8 mouse cellular contexts compared by ENCODE assay signal in genomic region chr4:106650833-106651527, GRCm38 (mm10). TPM values are rescaled to one million over a fixed set of nuclear protein-coding genes. Genes with fewer than 3 reads are reported as not detected.
DNase-seq lines count a peak whose midpoint lies in the region; ATAC-seq and TF ChIP-seq lines count a peak whose summit lies in the region.

Pars2 (plus strand) TSS chr4:106651069.

- peaks cover 35% of the 10 kb centered on the region for H3K4me1 ChIP-seq in erythroblast, embryonic 14.5 days (ENCODE audit: control insufficient read depth)
- peaks cover 6% of the 10 kb centered on the region for H3K4me1 ChIP-seq in heart, embryonic 11.5 days (ENCODE audit: control insufficient read depth, insufficient read depth, low read length)
- peaks cover 35% of the 10 kb centered on the region for H3K4me1 ChIP-seq in kidney, embryonic 16.5 days (ENCODE audit: insufficient read depth, low read length)
- H3K4me1 ChIP-seq in liver, adult 2 months (ENCODE audit: control insufficient read depth, insufficient read depth, low read length), result peaks cover 6% of the 10 kb centered on the region; the same call in 1 of the 2 replicates

- H3K36me3 ChIP-seq in C2C12 (ENCODE audit: control insufficient read depth, insufficient read depth), result no peaks in the 10 kb centered on the region
- H3K36me3 ChIP-seq in erythroblast, embryonic 14.5 days (ENCODE audit: control insufficient read depth), result peaks cover 30% of the 10 kb centered on the region
- peaks cover 8% of the 10 kb centered on the region for H3K36me3 ChIP-seq in heart, embryonic 11.5 days (ENCODE audit: control insufficient read depth, insufficient read depth, low read length)
- peaks cover 22% of the 10 kb centered on the region for H3K36me3 ChIP-seq in kidney, embryonic 16.5 days (ENCODE audit: insufficient read depth, low read length)
- H3K36me3 ChIP-seq in liver, adult 2 months (ENCODE audit: control insufficient read depth, insufficient read depth, low read length), result no peaks in the 10 kb centered on the region
- H3K36me3 ChIP-seq in myocyte (ENCODE audit: control insufficient read depth, insufficient read depth), result no peaks in the 10 kb centered on the region
- H3K36me3 ChIP-seq in splenic B cell, adult 2 months (ENCODE audit: control insufficient read depth, insufficient read depth, low read length, poor library complexity, severe bottlenecking), result peaks cover 4% of the 10 kb centered on the region; the same call in 1 of the 2 replicates

- peak; percentile 99 for DNase-seq in brain, embryonic 14.5 days (ENCODE audit: low read depth)
- DNase-seq in liver, adult 2 months (ENCODE audit: extremely low read depth, low read depth, low spot score), result peak; percentile 90
- DNase-seq in splenic B cell, adult 2 months (ENCODE audit: low read depth, low spot score), result peak; percentile 97

- H3ac ChIP-seq in C2C12 (ENCODE audit: control insufficient read depth, insufficient read length, low read depth) (peak within 1 kb of the TSS; percentile 79), myocyte (ENCODE audit: control insufficient read depth, insufficient read length) (peak within 1 kb of the TSS; percentile 11)

- H3K9me3 ChIP-seq in erythroblast, embryonic 14.5 days (ENCODE audit: control insufficient read depth, low read length), result 0 out of 2 replicates have a peak, but pooled peaks cover 2% of the 10 kb centered on the region
- H3K9me3 ChIP-seq in heart, embryonic 11.5 days (replicated peaks; ENCODE audit: control insufficient read depth, low read length), result no peaks in the 10 kb centered on the region
- no peaks in the 10 kb centered on the region for H3K9me3 ChIP-seq in kidney, embryonic 16.5 days (ENCODE audit: low read length)

- peak; percentile 62; the same call in 1 of the 2 replicates for TF ChIP-seq POLR2A in brain, embryonic 14.5 days (IDR thresholded peaks at IDR 0.05; ENCODE audit: borderline replicate concordance, extremely low read depth, insufficient read depth, insufficient read length, poor library complexity, severe bottlenecking)
- TF ChIP-seq POLR2A in liver, adult 2 months (IDR thresholded peaks at IDR 0.05; ENCODE audit: extremely low read depth, insufficient read depth, low read length), result 0 out of 2 replicates have a peak, but pooled peaks have one; percentile 46
- peak; percentile 90 for TF ChIP-seq POLR2A in myocyte (IDR thresholded peaks at IDR 0.05; ENCODE audit: insufficient read length, low read depth)

- ATAC-seq in heart, embryonic 11.5 days (replicated peaks; ENCODE audit: insufficient number of reproducible peaks, low FRiP score, low TSS enrichment), result peak; percentile 94
- peak; percentile 92 for ATAC-seq in kidney, embryonic 16.5 days (ENCODE audit: low FRiP score, low TSS enrichment)

- WGBS in heart, embryonic 11.5 days (ENCODE audit: insufficient replicate concordance), result 4% methylated on average over 40 of the region's 40 CpGs
- WGBS in kidney, embryonic 16.5 days, result 1% methylated on average over 40 of the region's 40 CpGs
- WGBS in liver, adult 2 months, result 4% methylated on average over 40 of the region's 40 CpGs

- peak within 1 kb of the TSS; percentile 88 for H3K4me2 ChIP-seq in heart, embryonic 11.5 days
- H3K4me2 ChIP-seq in kidney, embryonic 16.5 days (replicated peaks; ENCODE audit: low read depth, low read length), result peak within 1 kb of the TSS; percentile 71
- peak within 1 kb of the TSS; percentile 83 for H3K4me2 ChIP-seq in myocyte (ENCODE audit: low read depth)

- H3K4me3 ChIP-seq in C2C12 (ENCODE audit: insufficient read depth, poor library complexity, severe bottlenecking) (peak within 1 kb of the TSS; percentile 56), myocyte (peak within 1 kb of the TSS; percentile 37)
- peak within 1 kb of the TSS; percentile 69 for H3K4me3 ChIP-seq in erythroblast, embryonic 14.5 days (replicated peaks)
- peak within 1 kb of the TSS; percentile 75 for H3K4me3 ChIP-seq in heart, embryonic 11.5 days (ENCODE audit: low read depth, low read length)
- peak within 1 kb of the TSS; percentile 64 for H3K4me3 ChIP-seq in kidney, embryonic 16.5 days (ENCODE audit: low read length)
- peak within 1 kb of the TSS; percentile 98 for H3K4me3 ChIP-seq in liver, adult 2 months (ENCODE audit: insufficient read depth, low read depth, low read length)

- TF ChIP-seq CTCF in C2C12 (IDR thresholded peaks at IDR 0.05; ENCODE audit: control insufficient read depth, insufficient read depth, insufficient read length), result no peak
- no peak for TF ChIP-seq CTCF in brain, embryonic 14.5 days (IDR thresholded peaks at IDR 0.05; ENCODE audit: borderline replicate concordance, extremely low read depth, insufficient read depth, insufficient read length)
- no peak for TF ChIP-seq CTCF in liver, adult 2 months (IDR thresholded peaks at IDR 0.05; ENCODE audit: low read depth, low read length)

- H3K79me2 ChIP-seq in C2C12 (ENCODE audit: control insufficient read depth, insufficient read depth), result peaks cover 13% of the 10 kb centered on the region
- H3K79me2 ChIP-seq in liver, adult 2 months (ENCODE audit: control insufficient read depth, insufficient read depth, low read length), result no peaks in the 10 kb centered on the region
- H3K79me2 ChIP-seq in myocyte (ENCODE audit: control insufficient read depth, insufficient read depth), result peaks cover 5% of the 10 kb centered on the region

- peak within 1 kb of the TSS; percentile 6; the same call in 1 of the 2 replicates for H3K27ac ChIP-seq in heart, embryonic 11.5 days (ENCODE audit: low read depth, low read length)
- peak within 1 kb of the TSS; percentile 73 for H3K27ac ChIP-seq in kidney, embryonic 16.5 days (ENCODE audit: low read length)
- no peak within 1 kb of the TSS for H3K27ac ChIP-seq in liver, adult 2 months (replicated peaks; ENCODE audit: insufficient read depth, low read depth, low read length)

- peaks cover 1% of the 10 kb centered on the region for H3K79me3 ChIP-seq in C2C12 (ENCODE audit: low read depth)

- H3K27me3 ChIP-seq in C2C12 (ENCODE audit: control insufficient read depth, insufficient read depth, insufficient read length) (no peaks in the 10 kb centered on the region), myocyte (ENCODE audit: control insufficient read depth, insufficient read depth, insufficient read length) (no peaks in the 10 kb centered on the region)
- H3K27me3 ChIP-seq in erythroblast, embryonic 14.5 days (ENCODE audit: control insufficient read depth), result 0 out of 2 replicates have a peak, but pooled peaks cover 3% of the 10 kb centered on the region
- peaks cover 4% of the 10 kb centered on the region; the same call in 1 of the 2 replicates for H3K27me3 ChIP-seq in heart, embryonic 11.5 days (ENCODE audit: control insufficient read depth, insufficient read depth, low read length)
- no peaks in the 10 kb centered on the region for H3K27me3 ChIP-seq in kidney, embryonic 16.5 days (ENCODE audit: insufficient read depth, low read length)
- no peaks in the 10 kb centered on the region for H3K27me3 ChIP-seq in liver, adult 2 months (ENCODE audit: control insufficient read depth, insufficient read depth, low read length)
- H3K27me3 ChIP-seq in splenic B cell, adult 2 months (ENCODE audit: control insufficient read depth, insufficient read depth, low read length, poor library complexity, severe bottlenecking), result no peaks in the 10 kb centered on the region

- peak within 1 kb of the TSS; percentile 85 for H3K9ac ChIP-seq in heart, embryonic 11.5 days (ENCODE audit: low read depth, low read length)
- peak within 1 kb of the TSS; percentile 82 for H3K9ac ChIP-seq in kidney, embryonic 16.5 days (replicated peaks; ENCODE audit: low read length)
- peak within 1 kb of the TSS; percentile 82 for H3K9ac ChIP-seq in liver, adult 2 months (ENCODE audit: low read depth, low read length)

TF ChIP-seq in C2C12, 6 proteins besides CTCF, POLR2A, EP300 and RAD21:
- no peak for TF ChIP-seq MAX (IDR thresholded peaks at IDR 0.05)
- TF ChIP-seq MYOG (IDR thresholded peaks at IDR 0.05; ENCODE audit: control insufficient read depth, extremely low read depth, insufficient read length), result no peak
- no peak for TF ChIP-seq USF1 (IDR thresholded peaks at IDR 0.05; ENCODE audit: low read depth)
- no peak for TF ChIP-seq CEBPB (IDR thresholded peaks at IDR 0.05; ENCODE audit: low read depth)
- no peak for TF ChIP-seq FOSL1 (IDR thresholded peaks at IDR 0.05; ENCODE audit: insufficient read depth, low read length, poor library complexity, severe bottlenecking)
- TF ChIP-seq MYOD1 (IDR thresholded peaks at IDR 0.05; ENCODE audit: control insufficient read depth, insufficient read length, low read depth), result no peak

TF ChIP-seq in myocyte, 11 proteins besides CTCF, POLR2A, EP300 and RAD21:
- TF ChIP-seq POLR2AphosphoS2 (IDR thresholded peaks at IDR 0.05; ENCODE audit: insufficient read length, low read depth) (peak; percentile 91), SRF (IDR thresholded peaks at IDR 0.05; ENCODE audit: control insufficient read depth, insufficient read length, low read depth) (peak; percentile 36), MYOG (IDR thresholded peaks at IDR 0.05; ENCODE audit: control insufficient read depth in 1 of 3, insufficient read depth in 1 of 3, insufficient read length in 2 of 3, low read depth in 2 of 3) (no peak), TCF12 (IDR thresholded peaks at IDR 0.05; ENCODE audit: insufficient read depth, poor library complexity, severe bottlenecking) (no peak), REST (IDR thresholded peaks at IDR 0.05; ENCODE audit: insufficient read depth, insufficient read length) (no peak), E2F4 (IDR thresholded peaks at IDR 0.05; ENCODE audit: insufficient read depth) (peak; percentile 79), MYOD1 (IDR thresholded peaks at IDR 0.05; ENCODE audit: control insufficient read depth in 1 of 3, insufficient read length in 2 of 3, low read depth in 2 of 3) (no peak), TCF3 (IDR thresholded peaks at IDR 0.05; ENCODE audit: insufficient read length, low read depth) (no peak), USF1 (IDR thresholded peaks at IDR 0.05; ENCODE audit: low read depth) (no peak)

RNA-seq across cellular contexts. Expression of gene Pars2, which starts in this region (rescaled TPM):
- polyA plus RNA-seq in C2C12 (2012; fragmentation: generic; extraction: Trizol) (7.6 TPM), myocyte (2012; fragmentation: generic; extraction: Trizol) (4.7 TPM)
- polyA plus RNA-seq in brain, embryonic 14.5 days (2012; rRNA removed), result 9.9 and 13.7 TPM in 2 replicates
- polyA plus RNA-seq in erythroblast, embryonic 14.5 days (2012), result 0.02 and 0.13 TPM in 2 replicates
- polyA plus RNA-seq in heart, embryonic 11.5 days (2014; fragmentation: Nextera tagmentation; extraction: Ambion mirVana), result 11.3 and 12.2 TPM in 2 replicates
- 16.0 and 17.9 TPM in 2 replicates for polyA plus RNA-seq in kidney, embryonic 16.5 days (2015; fragmentation: Nextera tagmentation; extraction: Ambion mirVana)
- total RNA-seq in liver, adult 2 months (2014; rRNA removed), result 2.5 and 4.6 TPM in 2 replicates
- polyA plus RNA-seq in liver, adult 2 months (2012; rRNA removed), result 4.1 and 5.4 TPM in 2 replicates

Comparison
In these comparisons a context has a peak if more than half of its experiments do, and no peak if none do; other contexts are left out.
1. H3K4me3 ChIP-seq: peak in every context shown above with its lines; median percentile 98 in liver, adult 2 months; 75 in heart, embryonic 11.5 days; 69 in erythroblast, embryonic 14.5 days; 64 in kidney, embryonic 16.5 days; 56 in C2C12; 37 in myocyte.